Mouse (Mus musculus) spleen, postnatal 36 days (tissue): ENCODE data around the gene Klk8.
A peak's percentile ranks its signal among the peaks of the same experiment; 100 is the strongest.

Experiments used
- DNase-seq, 2 experiments: peaks; one replicate each; pipeline ENCODE4 v3.0.0; 2022; ENCODE audit warnings: low spot score in 2 of 2, mixed read lengths in 1 of 2

The Klk8 gene

GRCm38 (mm10) chr7:43791591-43791990 lies 5.8 kb upstream of the Klk8 start, which contains the start of gene Klk9:
TSS of gene Klk9 (plus strand) at chr7:43791891.
- DNase-seq: no peak

- DNase-seq: no peak
Observed at GRCm38 (mm10) chr7:43796355-43796754, 1.0 kb upstream of the Klk8 start.

DNA sequence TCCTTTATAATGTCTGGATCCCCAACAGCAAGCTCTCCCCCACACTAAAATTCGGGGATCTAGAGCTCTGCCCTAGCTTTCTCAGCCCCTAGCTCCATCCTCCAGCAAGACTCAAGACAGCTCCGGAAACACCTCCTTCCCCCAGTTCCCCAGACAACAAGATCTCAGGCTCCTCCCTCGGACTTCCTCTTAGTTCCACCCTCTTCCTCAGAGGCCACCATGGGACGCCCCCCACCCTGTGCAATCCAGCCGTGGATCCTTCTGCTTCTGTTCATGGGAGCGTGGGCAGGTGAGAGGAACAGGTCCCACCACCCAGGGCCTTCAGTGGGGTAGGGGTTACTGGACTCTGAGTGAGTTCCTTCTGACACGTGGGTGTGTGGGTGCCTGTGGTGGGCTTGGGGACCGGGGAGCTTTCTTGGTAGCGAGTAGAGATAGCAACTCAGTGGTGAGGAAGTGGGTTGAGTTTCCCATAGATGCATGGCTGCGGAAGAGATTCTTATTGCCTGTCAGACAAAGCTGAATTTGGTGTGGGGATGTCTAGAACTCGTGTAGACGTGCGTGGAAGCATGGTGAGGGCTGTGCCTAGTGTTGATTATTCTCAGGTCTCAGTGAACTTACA lies 576 bp downstream of the Klk8 start:
- DNase-seq: peak; percentile 26 to 28

DNA sequence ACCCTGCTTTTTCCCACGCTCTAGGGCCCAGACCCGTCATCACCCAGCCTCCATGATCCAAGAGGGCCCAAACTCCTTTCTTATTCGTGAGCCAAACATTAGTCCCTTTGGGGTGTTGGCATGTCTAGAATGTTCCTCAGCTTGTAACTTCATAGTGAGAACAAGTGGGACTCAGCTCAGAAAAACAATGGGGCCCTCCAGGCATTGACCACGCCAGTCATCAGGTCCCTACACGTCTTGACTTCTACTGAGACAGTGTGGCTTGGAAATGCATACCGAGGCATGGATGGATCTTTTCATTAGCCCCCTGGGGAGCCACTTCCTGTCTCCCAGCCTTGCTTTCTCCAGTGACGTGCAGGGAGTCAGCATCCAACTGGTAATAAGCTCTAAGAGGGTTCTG lies 2.5 kb downstream of the Klk8 start:
- DNase-seq: no peak

GRCm38 (mm10) chr7:43810994-43811393 lies 13.6 kb downstream of the Klk8 start, which contains the start of gene Klk7:
TSS of gene Klk7 (plus strand) at chr7:43811294.
- no peak for DNase-seq

DNA sequence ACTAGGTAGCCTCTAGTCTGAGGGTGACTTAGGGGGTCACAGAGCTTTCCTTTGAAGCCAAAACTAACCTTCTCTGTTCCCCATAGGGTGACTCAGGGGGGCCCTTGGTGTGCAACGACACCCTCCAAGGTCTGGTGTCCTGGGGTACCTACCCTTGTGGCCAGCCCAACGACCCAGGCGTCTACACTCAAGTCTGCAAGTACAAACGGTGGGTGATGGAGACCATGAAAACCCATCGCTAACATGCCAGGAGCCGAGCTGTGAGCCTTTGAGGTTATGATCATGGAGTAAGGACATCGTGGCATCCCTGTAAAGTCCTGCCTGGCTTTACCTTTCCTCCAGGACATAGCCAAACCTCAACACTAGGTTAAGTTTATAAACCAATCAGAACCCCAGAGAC lies 17.8 kb downstream of the Klk8 start:
- DNase-seq: no peak

DNA sequence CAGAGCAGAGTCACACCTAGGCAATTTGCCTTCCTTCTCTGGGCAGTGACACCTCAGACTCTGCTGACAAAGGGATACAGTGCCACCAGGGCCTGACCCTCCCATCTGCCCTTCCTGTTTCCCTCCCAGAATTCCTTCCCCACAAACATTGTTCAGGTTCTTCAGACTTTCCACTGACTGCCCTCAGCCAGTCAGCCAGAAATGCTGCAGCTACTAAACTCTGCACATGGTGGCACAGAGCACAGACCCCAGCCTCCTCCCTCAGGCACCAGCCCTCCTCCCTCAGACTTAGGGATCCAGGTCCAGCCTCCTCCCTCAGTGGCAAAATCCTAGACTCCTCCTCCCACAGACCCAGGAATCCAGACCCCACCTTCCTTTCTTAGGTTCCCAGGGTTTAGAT lies 19.4 kb downstream of the Klk8 start:
- DNase-seq: no peak

DNA sequence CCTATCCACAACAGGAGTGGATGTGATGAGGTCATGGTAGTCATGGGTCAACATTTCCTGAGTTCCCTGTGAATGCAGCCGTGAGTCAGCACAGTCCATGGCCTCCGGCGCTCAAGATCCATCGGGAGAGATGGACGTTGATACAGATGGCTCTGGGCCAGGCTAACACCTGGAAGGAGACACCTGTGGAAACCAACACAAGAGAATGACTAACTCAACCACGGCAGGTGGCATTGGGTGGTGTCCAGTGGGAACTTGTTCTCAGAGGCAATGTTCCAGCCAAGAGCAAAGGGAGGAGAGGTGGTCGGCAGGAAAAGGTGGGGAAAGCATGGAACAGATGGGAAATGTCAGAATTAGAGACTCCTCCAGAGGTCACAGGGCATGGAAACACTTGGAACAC lies 24.2 kb downstream of the Klk8 start:
- DNase-seq: no peak

DNA sequence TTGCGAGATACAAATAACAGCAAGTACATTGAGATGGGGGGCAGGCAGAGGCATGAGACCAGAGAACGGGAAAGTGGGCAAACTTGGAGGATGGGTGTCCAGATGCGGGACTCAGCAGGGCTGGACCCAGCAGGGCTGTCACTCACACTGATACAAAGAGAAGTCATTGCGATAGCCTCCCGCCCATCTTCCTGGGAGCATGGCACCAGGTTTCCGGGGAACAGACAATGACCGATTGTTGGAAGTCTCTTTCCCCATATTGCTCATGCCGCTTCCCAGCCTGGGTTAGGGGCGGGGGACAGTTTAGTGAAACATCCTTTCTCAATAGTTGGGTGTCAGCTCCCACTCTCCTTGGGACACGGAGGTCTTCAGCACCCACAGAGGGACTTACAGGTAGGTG lies 26.8 kb downstream of the Klk8 start, which contains the start of gene Klk6:
Klk6 (plus strand) TSS at position 301 of the 400 bp plus-strand sequence.
- no peak for DNase-seq

DNA sequence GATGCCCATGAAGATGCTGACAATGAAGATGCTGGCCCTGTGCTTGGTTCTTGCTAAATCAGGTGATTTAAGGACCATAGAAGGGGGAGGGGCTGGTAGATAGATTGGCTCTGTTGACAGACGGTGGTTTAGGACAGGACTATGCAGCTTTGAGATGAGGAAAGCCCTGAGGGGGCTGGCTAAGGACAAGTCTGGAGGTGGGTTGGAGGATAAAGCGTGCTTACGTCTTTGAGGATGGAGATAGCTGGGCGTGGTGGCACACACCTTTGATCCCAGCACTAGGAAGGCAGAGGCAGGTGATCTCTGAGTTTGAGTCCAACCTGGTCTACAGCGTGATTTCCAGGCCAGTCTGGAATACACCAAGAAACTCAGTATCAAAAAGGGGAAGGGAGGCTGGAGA lies 28.7 kb downstream of the Klk8 start:
- DNase-seq: no peak

- no peak for DNase-seq
Observed at GRCm38 (mm10) chr7:43827706-43828105, 30.3 kb downstream of the Klk8 start.

- no peak for DNase-seq
Observed at GRCm38 (mm10) chr7:43829006-43829405, 31.6 kb downstream of the Klk8 start.

GRCm38 (mm10) chr7:43841701-43842100 lies 44.3 kb downstream of the Klk8 start, which contains the start of gene Klk5:
TSS of gene Klk5 (plus strand) at chr7:43841971.
- DNase-seq: no peak

DNA sequence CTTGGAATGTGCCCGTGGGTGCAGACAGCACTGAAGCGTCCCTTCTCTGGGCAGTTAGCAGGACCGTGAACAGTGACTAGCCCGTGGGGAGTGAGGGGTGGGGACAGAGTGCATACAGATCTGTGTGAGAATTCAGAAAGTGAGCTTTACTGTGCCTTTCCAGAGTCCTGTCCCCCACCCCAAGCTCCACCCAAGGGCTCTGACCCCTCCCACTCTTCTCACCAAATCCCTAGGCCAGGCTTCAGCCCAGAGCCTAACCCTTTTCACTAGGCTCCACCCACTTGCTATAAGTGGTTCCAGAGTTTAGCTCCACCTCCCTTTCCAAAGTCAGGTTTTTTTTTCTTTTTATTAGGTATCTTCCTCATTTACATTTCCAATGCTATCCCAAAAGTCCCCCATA lies 46.4 kb downstream of the Klk8 start:
- DNase-seq: no peak

DNA sequence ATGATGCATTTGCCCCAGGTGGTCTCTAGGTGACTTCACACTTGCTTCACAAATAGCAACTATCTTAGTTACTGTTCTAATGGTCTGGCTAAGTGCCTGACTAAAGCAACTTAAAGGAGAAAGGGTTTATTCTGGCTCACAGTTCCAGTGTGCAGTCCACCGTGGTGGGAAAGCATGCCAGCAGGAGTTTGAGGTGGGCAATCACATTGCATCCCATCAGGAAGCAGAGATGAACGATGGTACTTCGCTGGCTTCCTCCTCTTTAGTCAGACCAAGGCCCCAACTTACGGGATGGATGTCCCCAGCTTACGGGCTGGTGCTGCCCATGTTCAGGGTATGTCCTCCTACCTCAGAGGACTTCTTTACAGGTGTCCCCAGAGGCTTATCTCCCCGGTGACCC lies 54.2 kb downstream of the Klk8 start:
- DNase-seq: no peak
